Mouse (Mus musculus): ENCODE data around the gene Prickle4.
"Not testable (repeated sequence)": the region's sequence is repeated elsewhere in the genome, so short reads cannot be mapped to it uniquely, and the experiment has no call there.

Prickle4 gene

GRCm38 (mm10) chr17:47663009-47663713 is 31.4 kb downstream of the Prickle4 start:
- DNase-seq = no peak

DNA sequence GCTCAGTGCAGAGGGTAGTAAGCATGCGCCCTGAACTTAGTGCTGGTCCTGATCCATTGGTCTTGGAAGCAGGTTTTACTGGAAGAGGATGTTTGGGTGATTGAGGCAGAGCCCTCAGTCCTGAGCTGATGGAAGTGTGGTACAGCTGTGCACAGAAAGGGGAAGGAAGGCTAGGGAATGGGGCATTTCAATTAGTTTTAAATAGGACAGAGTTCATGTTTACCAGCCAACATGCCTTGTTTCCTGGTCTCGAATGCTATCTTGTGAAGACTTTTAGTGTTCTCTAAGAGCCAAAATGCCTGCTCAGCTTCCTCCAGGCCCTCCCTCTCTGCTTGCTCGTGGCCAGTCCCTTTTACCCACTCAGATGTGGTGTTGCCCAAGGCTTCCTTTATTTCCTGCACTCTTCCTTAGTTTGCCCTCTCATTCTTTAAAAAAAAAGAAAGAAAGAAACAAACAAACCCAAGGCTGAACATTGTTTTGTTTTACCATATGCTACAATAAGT is 35.7 kb downstream of the Prickle4 start:
- DNase-seq = no peak

- DNase-seq = no peak
Measured at GRCm38 (mm10) chr17:47657901-47658300, 36.6 kb downstream of the Prickle4 start.

DNA sequence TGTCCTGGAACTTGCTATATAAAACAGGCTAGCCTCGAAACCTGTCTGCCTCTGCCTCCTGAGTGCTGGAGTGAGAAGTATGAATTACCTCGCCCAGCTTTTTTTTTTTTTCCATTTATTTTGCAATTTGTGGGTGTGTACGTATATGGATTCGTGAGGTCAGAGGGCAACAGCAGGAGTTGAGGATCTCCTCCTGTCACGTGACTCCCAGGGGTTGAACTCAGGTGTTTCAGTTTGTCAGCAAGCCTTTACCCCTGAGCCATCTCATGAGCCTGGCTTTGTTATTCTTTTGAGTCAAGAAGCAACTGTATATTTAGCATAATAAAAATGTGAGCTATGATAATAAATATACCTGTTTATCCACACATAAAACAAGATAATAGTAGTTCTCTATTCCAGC is 38.8 kb downstream of the Prickle4 start:
- no peak for DNase-seq

GRCm38 (mm10) chr17:47654346-47654745 is 40.2 kb downstream of the Prickle4 start:
- DNase-seq = not testable (repeated sequence)

GRCm38 (mm10) chr17:47651953-47652352 is 42.6 kb downstream of the Prickle4 start:
- no peak for DNase-seq

DNA sequence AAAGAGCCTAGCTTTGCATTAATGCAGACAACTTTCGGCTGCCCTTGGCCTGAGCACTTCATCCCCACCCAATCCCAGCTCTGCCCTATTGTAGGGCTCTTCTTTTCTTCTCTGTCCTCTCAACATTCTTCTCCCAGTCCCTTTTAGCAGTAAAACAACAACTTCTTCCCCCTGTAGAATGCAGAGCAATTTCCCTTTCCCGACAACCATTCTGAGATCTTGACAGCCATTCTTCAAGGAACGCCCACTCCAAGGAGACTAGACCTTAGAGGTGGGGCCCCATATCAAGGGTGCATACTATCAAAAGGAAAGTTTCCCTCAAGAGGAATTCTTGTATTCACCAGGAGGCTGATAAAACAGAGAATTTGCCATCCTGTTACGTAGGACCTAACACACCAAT is 45.6 kb downstream of the Prickle4 start:
- no peak for DNase-seq

DNA sequence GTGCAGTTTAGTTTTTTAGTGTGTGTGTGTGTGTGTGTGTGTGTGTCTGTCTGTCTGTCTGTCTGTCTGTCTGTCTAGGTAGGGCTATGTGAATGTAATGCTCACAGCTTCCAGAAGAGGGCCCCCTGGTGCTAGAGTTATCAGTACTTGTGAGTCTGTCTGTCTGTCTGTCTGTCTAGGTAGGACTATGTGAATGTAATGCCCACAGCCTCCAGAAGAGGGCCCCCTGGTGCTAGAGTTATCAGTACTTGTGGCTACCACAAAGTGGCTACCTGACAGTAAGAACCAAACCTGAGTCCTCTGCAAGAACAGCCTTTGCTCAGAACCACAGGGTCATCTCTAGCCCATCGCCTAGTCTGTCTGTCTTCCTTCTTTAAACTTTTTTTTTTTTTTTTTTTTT is 47.9 kb downstream of the Prickle4 start:
- peak; percentile 11 to 43 for DNase-seq

DNA sequence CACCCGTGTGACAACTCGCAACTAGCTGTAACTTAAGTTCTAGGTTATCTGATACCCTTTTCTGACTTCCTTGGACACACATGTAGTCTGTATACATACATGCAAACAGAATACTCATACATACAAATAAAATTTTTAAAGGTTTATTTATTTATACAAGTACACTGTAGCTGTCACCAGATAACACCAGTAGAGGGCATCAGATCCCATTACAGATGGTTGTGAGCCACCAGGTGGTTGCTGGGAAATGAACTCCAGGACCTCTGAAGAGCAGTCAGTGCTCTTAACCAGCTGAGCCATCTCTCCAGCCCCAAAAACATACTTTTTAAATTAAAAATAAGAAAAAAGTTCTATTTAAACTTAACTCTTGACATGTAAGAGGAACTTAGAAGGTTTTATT is 51.5 kb downstream of the Prickle4 start:
- DNase-seq = no peak
